Mouse (Mus musculus): ENCODE results near the gene Pyurf. TPM values are rescaled to one million over a fixed set of nuclear protein-coding genes. Genes with fewer than 3 reads are reported as not detected.

The Pyurf gene
- 18.6 and 21.1 TPM in 2 replicates for polyA plus RNA-seq (2015; fragmentation: Nextera tagmentation; extraction: Ambion mirVana)

DNA sequence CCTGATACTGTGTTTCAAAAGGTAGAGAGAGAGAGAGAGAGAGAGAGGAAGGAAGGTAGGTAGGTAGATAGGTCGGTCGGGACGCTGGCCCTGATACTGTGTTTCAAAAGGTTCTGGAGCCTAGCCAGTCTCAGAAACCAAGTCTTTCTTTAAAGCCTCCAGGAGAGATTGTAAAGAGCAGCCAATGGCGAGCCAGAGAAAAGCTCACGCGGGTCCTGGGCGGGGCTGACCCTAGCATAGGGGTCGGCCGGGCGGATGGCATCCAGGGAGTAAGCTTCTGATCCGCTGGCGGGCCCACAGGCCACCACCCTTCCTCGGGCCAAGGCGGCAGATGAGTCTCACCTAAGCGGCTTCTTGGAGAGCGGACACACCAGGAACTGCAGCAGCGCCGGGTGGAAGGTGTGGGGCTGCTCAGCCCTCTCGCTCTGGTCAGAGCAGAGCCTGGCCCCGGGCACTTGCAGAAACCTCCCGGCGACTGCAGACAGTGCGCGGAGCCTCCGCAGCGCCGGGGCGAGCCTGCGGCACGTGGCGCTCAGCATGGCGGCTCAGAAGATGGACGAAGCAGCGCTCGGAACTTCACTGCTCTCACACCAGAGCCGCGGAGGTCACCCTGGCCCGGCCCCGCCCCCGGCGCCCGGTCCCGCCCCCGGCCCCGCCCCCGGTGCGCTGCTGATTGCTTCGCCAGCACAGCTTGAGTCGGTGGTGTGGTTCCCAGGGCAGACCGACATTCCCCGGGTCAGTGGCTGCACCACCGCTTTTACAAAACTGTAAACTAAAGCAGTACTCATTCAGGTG lies at the start of gene Pyurf:
TSS of gene Pyurf (minus strand) at position 612 of the 795 bp plus-strand sequence.

DNA sequence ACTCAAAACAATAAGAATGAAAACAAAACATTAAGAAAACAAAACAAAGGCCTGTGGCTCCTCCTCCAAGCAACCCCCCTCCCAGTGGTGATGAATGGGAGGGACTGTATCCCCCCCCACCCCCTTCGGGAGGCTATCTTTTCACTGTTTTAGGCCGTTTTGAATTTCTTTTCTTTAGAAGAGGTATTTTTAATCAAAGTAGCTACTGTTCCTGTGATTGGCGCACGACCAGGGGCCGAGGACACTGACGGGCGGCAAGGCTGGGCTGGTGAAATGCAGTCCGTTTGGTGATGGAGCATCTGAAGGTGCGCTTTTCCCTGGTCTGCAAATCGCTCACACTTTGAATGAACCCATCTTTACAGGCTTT lies 10.5 kb upstream of the Pyurf start, which contains the start of gene Lancl2:
TSS of gene Lancl2 (plus strand) at position 165 of the 367 bp plus-strand sequence.

Other genes starting within 250 kb of the Pyurf start
- 4.0 and 5.0 TPM in 2 replicates for gene Ppm1k, start 156.6 kb downstream of the Pyurf start, polyA plus RNA-seq (2015; fragmentation: Nextera tagmentation; extraction: Ambion mirVana)
- gene Herc6, start 111.1 kb downstream of the Pyurf start, polyA plus RNA-seq (2015; fragmentation: Nextera tagmentation; extraction: Ambion mirVana) = 1.2 and 1.4 TPM in 2 replicates
- gene Lancl2, start 10.5 kb upstream of the Pyurf start, polyA plus RNA-seq (2015; fragmentation: Nextera tagmentation; extraction: Ambion mirVana) = 9.6 and 11.4 TPM in 2 replicates
- 10.9 and 11.2 TPM in 2 replicates for gene Vopp1, start 133.1 kb upstream of the Pyurf start, polyA plus RNA-seq (2015; fragmentation: Nextera tagmentation; extraction: Ambion mirVana)
- gene Vmn1r21, start 158.3 kb upstream of the Pyurf start, polyA plus RNA-seq (2015; fragmentation: Nextera tagmentation; extraction: Ambion mirVana) = not detected in 2 replicates
- gene Vmn1r22, start 215.9 kb upstream of the Pyurf start, polyA plus RNA-seq (2015; fragmentation: Nextera tagmentation; extraction: Ambion mirVana) = not detected in 2 replicates
- not detected in 2 replicates for gene Vmn1r23, start 234.8 kb upstream of the Pyurf start, polyA plus RNA-seq (2015; fragmentation: Nextera tagmentation; extraction: Ambion mirVana)